Mouse (Mus musculus) midbrain, embryonic 16.5 days (tissue): ENCODE data around the gene Zfp697. TPM values are rescaled to one million over a fixed set of nuclear protein-coding genes. Genes with fewer than 3 reads are reported as not detected.
"Not testable (repeated sequence)": the region's sequence is repeated elsewhere in the genome, so short reads cannot be mapped to it uniquely, and the experiment has no call there.

ENCODE experiments used
- ATAC-seq: fragments of 200-750 bp; cut with Nextera tagmentation; 2 replicates; pipeline ENCODE4 v1.8.0; 2017; ENCODE audit warnings: moderate TSS enrichment
- H3K27ac ChIP-seq: fragments of 300-500 bp; sonication (generic); 2 replicates; pipeline ENCODE4 v1.5.1; 2014; ENCODE audit warnings: mild to moderate bottlenecking, low read length, mixed read lengths
- H3K27me3 ChIP-seq: fragments of 300-500 bp; sonication (generic); 2 replicates; pipeline ENCODE4 v1.6.1; 2014; ENCODE audit warnings: low read depth, low read length, mixed read lengths; ENCODE audit not compliant: control insufficient read depth, insufficient read depth
- H3K36me3 ChIP-seq: fragments of 300-500 bp; sonication (generic); 2 replicates; pipeline ENCODE4 v1.6.1; 2014; ENCODE audit warnings: mild to moderate bottlenecking, low read length, moderate library complexity, mixed read lengths; ENCODE audit not compliant: control insufficient read depth, insufficient read depth
- H3K4me1 ChIP-seq: fragments of 300-500 bp; sonication (generic); 2 replicates; pipeline ENCODE4 v1.6.1; 2014; ENCODE audit warnings: mild to moderate bottlenecking, low read length, mixed read lengths; ENCODE audit not compliant: control insufficient read depth, insufficient read depth
- H3K4me2 ChIP-seq: fragments of 300-500 bp; sonication (generic); 2 replicates; pipeline ENCODE4 v1.6.1; 2014; ENCODE audit warnings: mild to moderate bottlenecking, low read length, mixed read lengths
- H3K4me3 ChIP-seq: fragments of 300-500 bp; sonication (generic); 2 replicates; pipeline ENCODE4 v1.5.1; 2014; ENCODE audit warnings: low read depth, mild to moderate bottlenecking, low read length, moderate library complexity, mixed read lengths
- H3K9ac ChIP-seq: fragments of 300-500 bp; sonication (generic); 2 replicates; pipeline ENCODE4 v1.6.1; 2014; ENCODE audit warnings: low read depth, low read length, mixed read lengths
- H3K9me3 ChIP-seq: fragments of 300-500 bp; sonication (generic); replicated peaks from 2 replicates; pipeline ENCODE4 v1.6.1; 2014; ENCODE audit warnings: mild to moderate bottlenecking, low read length, mixed read lengths; ENCODE audit not compliant: control insufficient read depth, poor library complexity, severe bottlenecking
- WGBS: fragments of 180-500 bp; shearing (Covaris S2); extraction: QIAGEN DNeasy Blood & Tissue Kit; methylation state at CpG from one replicate; pipeline ENCODE4 v1.1.7; 2014; 5-methylcytosine and 5-hydroxymethylcytosine counted together
- polyA plus RNA-seq: library from polyadenylated mRNA; unstranded; fragments of >200 nt; fragmentation: Nextera tagmentation; extraction: Ambion mirVana; gene quantifications from 2 replicates; pipeline ENCODE4 v1.2.1, GENCODE M21; 2015

Zfp697 gene
- polyA plus RNA-seq, 1 experiment from 2014 or later = 17.7 TPM

GRCm38 (mm10) chr3:98560711-98561110 lies 178.4 kb downstream of the Zfp697 start:
- not testable (repeated sequence) for H3K9ac ChIP-seq, H3K4me1 ChIP-seq, H3K4me3 ChIP-seq, ATAC-seq, H3K9me3 ChIP-seq, H3K27ac ChIP-seq, H3K36me3 ChIP-seq, H3K27me3 ChIP-seq, H3K4me2 ChIP-seq
- no CpG with 5 or more reads among the region's 5 CpGs for WGBS

GRCm38 (mm10) chr3:98563831-98564230 lies 181.6 kb downstream of the Zfp697 start:
- not testable (repeated sequence) for H3K4me2 ChIP-seq, H3K27ac ChIP-seq, H3K9ac ChIP-seq, H3K36me3 ChIP-seq, H3K27me3 ChIP-seq, H3K9me3 ChIP-seq, ATAC-seq, H3K4me1 ChIP-seq, H3K4me3 ChIP-seq
- WGBS = no CpG with 5 or more reads among the region's 2 CpGs

- not testable (repeated sequence) for H3K9me3 ChIP-seq, H3K9ac ChIP-seq, H3K4me1 ChIP-seq, H3K27me3 ChIP-seq, H3K27ac ChIP-seq, H3K4me3 ChIP-seq, H3K4me2 ChIP-seq, ATAC-seq, H3K36me3 ChIP-seq
- no CpG with 5 or more reads among the region's 3 CpGs for WGBS
Observed at GRCm38 (mm10) chr3:98564894-98565293, 182.6 kb downstream of the Zfp697 start.

GRCm38 (mm10) chr3:98567717-98568116 lies 185.5 kb downstream of the Zfp697 start:
- 92% methylated on average over 2 of the region's 2 CpGs for WGBS
- H3K9me3 ChIP-seq, H3K36me3 ChIP-seq, H3K27ac ChIP-seq, H3K4me2 ChIP-seq, H3K27me3 ChIP-seq, H3K4me3 ChIP-seq, H3K9ac ChIP-seq, ATAC-seq, H3K4me1 ChIP-seq: not testable (repeated sequence)

- no CpG with 5 or more reads among the region's 1 CpGs for WGBS
- H3K4me1 ChIP-seq, H3K9me3 ChIP-seq, H3K4me3 ChIP-seq, H3K36me3 ChIP-seq, H3K9ac ChIP-seq, H3K27me3 ChIP-seq, ATAC-seq, H3K4me2 ChIP-seq, H3K27ac ChIP-seq: not testable (repeated sequence)
Observed at GRCm38 (mm10) chr3:98581024-98581423, 198.8 kb downstream of the Zfp697 start.

GRCm38 (mm10) chr3:98582202-98582601 lies 199.9 kb downstream of the Zfp697 start:
- H3K4me3 ChIP-seq, ATAC-seq, H3K36me3 ChIP-seq, H3K27me3 ChIP-seq, H3K27ac ChIP-seq, H3K9me3 ChIP-seq, H3K4me1 ChIP-seq, H3K9ac ChIP-seq, H3K4me2 ChIP-seq: not testable (repeated sequence)
- no CpG with 5 or more reads among the region's 1 CpGs for WGBS

GRCm38 (mm10) chr3:98582622-98583021 lies 200.4 kb downstream of the Zfp697 start:
- not testable (repeated sequence) for H3K9me3 ChIP-seq, H3K4me2 ChIP-seq, H3K4me1 ChIP-seq, H3K36me3 ChIP-seq, H3K9ac ChIP-seq, ATAC-seq, H3K27me3 ChIP-seq, H3K27ac ChIP-seq, H3K4me3 ChIP-seq

- H3K4me1 ChIP-seq = no peaks in the 10 kb centered on the region
- H3K27ac ChIP-seq = no peak overlapping the region
- no peak overlapping the region for H3K4me3 ChIP-seq
- H3K9me3 ChIP-seq = no peaks in the 10 kb centered on the region
- H3K9ac ChIP-seq = no peak overlapping the region
- H3K27me3 ChIP-seq = no peaks in the 10 kb centered on the region
- no peak for ATAC-seq
- no peak overlapping the region for H3K4me2 ChIP-seq
- 89% methylated on average over 2 of the region's 2 CpGs for WGBS
- no peaks in the 10 kb centered on the region for H3K36me3 ChIP-seq
Observed at GRCm38 (mm10) chr3:98587721-98588120, 205.5 kb downstream of the Zfp697 start.

GRCm38 (mm10) chr3:98588707-98589106 lies 206.4 kb downstream of the Zfp697 start, which contains the start of gene Gm10681:
TSS of gene Gm10681 (minus strand) at chr3:98588807.
- Histone ChIP-seq H3K27ac (no peak within 1 kb of the TSS), H3K4me3 (no peak within 1 kb of the TSS), H3K4me2 (no peak within 1 kb of the TSS), H3K4me1 (no peaks in the 10 kb centered on the region), H3K9ac (no peak within 1 kb of the TSS), H3K9me3 (no peaks in the 10 kb centered on the region), H3K27me3 (no peaks in the 10 kb centered on the region), H3K36me3 (no peaks in the 10 kb centered on the region)
- no peak for ATAC-seq

- H3K27me3 ChIP-seq, ATAC-seq, H3K4me3 ChIP-seq, H3K36me3 ChIP-seq, H3K27ac ChIP-seq, H3K4me2 ChIP-seq, H3K4me1 ChIP-seq, H3K9ac ChIP-seq, H3K9me3 ChIP-seq: not testable (repeated sequence)
Observed at GRCm38 (mm10) chr3:98613540-98613939, 231.3 kb downstream of the Zfp697 start.
